Mouse (Mus musculus) intestine, embryonic 16.5 days (tissue): ENCODE results near the gene Gnb2. TPM values are rescaled to one million over a fixed set of nuclear protein-coding genes. Genes with fewer than 3 reads are reported as not detected.

Source experiments
- ATAC-seq: fragments of 200-750 bp; cut with Nextera tagmentation; 2 replicates; pipeline ENCODE4 v1.8.0; 2017; ENCODE audit warnings: moderate TSS enrichment, moderate library complexity
- H3K27ac ChIP-seq: fragments of 300-500 bp; sonication (generic); 2 replicates; pipeline ENCODE4 v1.5.1; 2014; ENCODE audit warnings: mild to moderate bottlenecking, low read length
- H3K27me3 ChIP-seq: fragments of 300-500 bp; sonication (generic); replicated peaks from 2 replicates; pipeline ENCODE4 v1.6.1; 2014; ENCODE audit warnings: low read length, control low read depth, mixed read lengths; ENCODE audit not compliant: control insufficient read depth, insufficient read depth
- H3K36me3 ChIP-seq: fragments of 300-500 bp; sonication (generic); 2 replicates; pipeline ENCODE4 v1.6.1; 2014; ENCODE audit warnings: low read length, control low read depth; ENCODE audit not compliant: control insufficient read depth, insufficient read depth
- H3K4me1 ChIP-seq: fragments of 300-500 bp; sonication (generic); 2 replicates; pipeline ENCODE4 v1.6.1; 2014; ENCODE audit warnings: low read length, control low read depth, mixed read lengths; ENCODE audit not compliant: control insufficient read depth, insufficient read depth
- H3K4me2 ChIP-seq: fragments of 300-500 bp; sonication (generic); 2 replicates; pipeline ENCODE4 v1.6.1; 2014; ENCODE audit warnings: low read depth, low read length, control low read depth
- H3K4me3 ChIP-seq: fragments of 300-500 bp; sonication (generic); 2 replicates; pipeline ENCODE4 v1.5.1; 2014; ENCODE audit warnings: mild to moderate bottlenecking, low read length
- H3K9ac ChIP-seq: fragments of 300-500 bp; sonication (generic); 2 replicates; pipeline ENCODE4 v1.6.1; 2014; ENCODE audit warnings: low read depth, low read length
- H3K9me3 ChIP-seq: fragments of 300-500 bp; sonication (generic); 2 replicates; pipeline ENCODE4 v1.6.1; 2016; ENCODE audit warnings: low read length, control low read depth; ENCODE audit not compliant: control insufficient read depth
- WGBS: fragments of 180-500 bp; shearing (Covaris S2); extraction: QIAGEN DNeasy Blood & Tissue Kit; methylation state at CpG from one replicate; pipeline ENCODE4 v1.1.7; 2014; 5-methylcytosine and 5-hydroxymethylcytosine counted together
- polyA plus RNA-seq: library from polyadenylated mRNA; unstranded; fragments of >200 nt; fragmentation: Nextera tagmentation; extraction: Ambion mirVana; gene quantifications from 2 replicates; pipeline ENCODE4 v1.2.1, GENCODE M21; 2015

Gnb2 gene
- polyA plus RNA-seq, 1 experiment from 2014 or later, result 354 TPM

GRCm38 (mm10) chr5:137545596-137545995 lies 12.3 kb upstream of the Gnb2 start:
- no peaks in the 10 kb centered on the region for H3K27me3 ChIP-seq
- ATAC-seq, result no peak
- no peak overlapping the region for H3K27ac ChIP-seq
- H3K36me3 ChIP-seq, result no peaks in the 10 kb centered on the region
- no peaks in the 10 kb centered on the region for H3K9me3 ChIP-seq
- H3K4me3 ChIP-seq, result no peak overlapping the region
- WGBS, result 80% methylated on average over 4 of the region's 4 CpGs
- no peak overlapping the region for H3K9ac ChIP-seq
- H3K4me2 ChIP-seq, result no peak overlapping the region
- H3K4me1 ChIP-seq, result no peaks in the 10 kb centered on the region

- H3K9ac ChIP-seq, result no peak overlapping the region
- H3K36me3 ChIP-seq, result no peaks in the 10 kb centered on the region
Measured at GRCm38 (mm10) chr5:137544926-137545325, 11.6 kb upstream of the Gnb2 start.

GRCm38 (mm10) chr5:137541768-137542540 lies 8.6 kb upstream of the Gnb2 start:
- H3K4me2 ChIP-seq, result no peak overlapping the region
- WGBS, result 72% methylated on average over 5 of the region's 5 CpGs
- no peaks in the 10 kb centered on the region for H3K4me1 ChIP-seq
- no peaks in the 10 kb centered on the region for H3K9me3 ChIP-seq
- no peak for ATAC-seq
- no peak overlapping the region for H3K4me3 ChIP-seq
- H3K27me3 ChIP-seq, result no peaks in the 10 kb centered on the region
- H3K36me3 ChIP-seq, result no peaks in the 10 kb centered on the region
- no peak overlapping the region for H3K27ac ChIP-seq
- H3K9ac ChIP-seq, result no peak overlapping the region

More at GRCm38 (mm10) chr5:137544926-137545325, 11.6 kb upstream of the Gnb2 start:
- Histone ChIP-seq H3K9me3 (no peaks in the 10 kb centered on the region), H3K4me1 (no peaks in the 10 kb centered on the region), H3K4me2 (no peak overlapping the region), H3K27me3 (no peaks in the 10 kb centered on the region), H3K27ac (no peak overlapping the region), H3K4me3 (no peak overlapping the region)
- no peak for ATAC-seq
- 59% methylated on average over 6 of the region's 6 CpGs for WGBS

GRCm38 (mm10) chr5:137540991-137541390 lies 7.7 kb upstream of the Gnb2 start:
- no peak for ATAC-seq
- WGBS, result 71% methylated on average over 6 of the region's 6 CpGs
- Histone ChIP-seq H3K4me2 (no peak overlapping the region), H3K4me3 (no peak overlapping the region), H3K9ac (no peak overlapping the region), H3K27ac (no peak overlapping the region), H3K9me3 (no peaks in the 10 kb centered on the region), H3K27me3 (no peaks in the 10 kb centered on the region), H3K4me1 (no peaks in the 10 kb centered on the region), H3K36me3 (no peaks in the 10 kb centered on the region)

- Histone ChIP-seq H3K9ac (no peak overlapping the region), H3K9me3 (no peaks in the 10 kb centered on the region), H3K27ac (no peak overlapping the region), H3K4me2 (no peak overlapping the region), H3K4me1 (no peaks in the 10 kb centered on the region), H3K27me3 (no peaks in the 10 kb centered on the region), H3K36me3 (no peaks in the 10 kb centered on the region), H3K4me3 (no peak overlapping the region)
- 54% methylated on average over 7 of the region's 7 CpGs for WGBS
- ATAC-seq, result no peak
Measured at GRCm38 (mm10) chr5:137539291-137539801, 6.0 kb upstream of the Gnb2 start.

GRCm38 (mm10) chr5:137537461-137537860 lies 4.2 kb upstream of the Gnb2 start:
- Histone ChIP-seq H3K4me2 (no peak overlapping the region), H3K36me3 (no peaks in the 10 kb centered on the region), H3K4me1 (peaks cover 3% of the 10 kb centered on the region; the same call in 1 of the 2 replicates), H3K27me3 (no peaks in the 10 kb centered on the region), H3K4me3 (no peak overlapping the region), H3K9ac (no peak overlapping the region), H3K27ac (no peak overlapping the region), H3K9me3 (no peaks in the 10 kb centered on the region)
- ATAC-seq, result no peak
- WGBS, result 53% methylated on average over 4 of the region's 4 CpGs

- Histone ChIP-seq H3K27me3 (no peaks in the 10 kb centered on the region), H3K4me3 (no peak overlapping the region), H3K4me2 (no peak overlapping the region), H3K27ac (peak overlapping the region; percentile 21; the same call in 1 of the 2 replicates), H3K9me3 (no peaks in the 10 kb centered on the region), H3K36me3 (no peaks in the 10 kb centered on the region), H3K4me1 (peaks cover 4% of the 10 kb centered on the region), H3K9ac (no peak overlapping the region)
- ATAC-seq, result no peak
- 60% methylated on average over 9 of the region's 9 CpGs for WGBS
Measured at GRCm38 (mm10) chr5:137535318-137535717, 2.0 kb upstream of the Gnb2 start.

- ATAC-seq, result no peak
- Histone ChIP-seq H3K27me3 (no peaks in the 10 kb centered on the region), H3K9ac (no peak overlapping the region), H3K4me1 (peaks cover 8% of the 10 kb centered on the region), H3K36me3 (no peaks in the 10 kb centered on the region), H3K4me2 (no peak overlapping the region), H3K27ac (peak overlapping the region; percentile 59), H3K9me3 (no peaks in the 10 kb centered on the region), H3K4me3 (no peak overlapping the region)
- WGBS, result 95% methylated on average over 3 of the region's 3 CpGs
Measured at GRCm38 (mm10) chr5:137534762-137535161, 1.5 kb upstream of the Gnb2 start.

GRCm38 (mm10) chr5:137532808-137533116 lies 548 bp downstream of the Gnb2 start:
- H3K4me2 ChIP-seq, result peak overlapping the region; percentile 84
- H3K9me3 ChIP-seq, result no peaks in the 10 kb centered on the region
- peak overlapping the region; percentile 94 for H3K9ac ChIP-seq
- ATAC-seq, result peak; percentile 38
- H3K4me1 ChIP-seq, result peaks cover 8% of the 10 kb centered on the region
- H3K4me3 ChIP-seq, result peak overlapping the region; percentile 87
- 0% methylated on average over 7 of the region's 12 CpGs for WGBS
- peak overlapping the region; percentile 94 for H3K27ac ChIP-seq
- no peaks in the 10 kb centered on the region for H3K27me3 ChIP-seq
- peaks cover 19% of the 10 kb centered on the region for H3K36me3 ChIP-seq
